In genomic region chr15:78434896-78435520, GRCm38 (mm10) we compare ENCODE assay signal across 9 mouse cellular contexts. TPM values are rescaled to one million over a fixed set of nuclear protein-coding genes. Genes with fewer than 3 reads are reported as not detected.
A peak's percentile ranks its signal among the peaks of the same experiment; 100 is the strongest.
DNase-seq lines count a peak whose midpoint lies in the region; TF ChIP-seq lines count a peak whose summit lies in the region.
"Had no signal": no experiment of that assay in that cellular context is flagged by ENCODE, and none has a peak within 500 bp of the region (broad histone marks: within the 10 kb centered on the region; RNA-seq: fewer than 3 reads in every experiment).

No protein-coding gene starts in this region.

- no peak overlapping the region for H3K4me3 ChIP-seq in left cerebral cortex, adult 2 months
- H3K4me3 ChIP-seq: stomach, embryonic 15.5 days had no signal

- H3K27ac ChIP-seq in left cerebral cortex, adult 2 months: peak overlapping the region; percentile 84
- H3K27ac ChIP-seq: stomach, embryonic 15.5 days had no signal

- intact Hi-C loops in left cerebral cortex, adult 2 months (cut with DNase I): loop anchor here (2.0 to 10.0 kb wide), 3 partner anchors 66 to 280 kb away; partner anchors contain the start of gene Elfn2
- intact Hi-C loops in left cerebral cortex, postnatal 14 days (cut with DNase I): no loop called here

- peak; percentile 70 for TF ChIP-seq CTCF in left cerebral cortex, adult 2 months (IDR thresholded peaks at IDR 0.05)

- DNase-seq in cerebellum, adult 11-12 months: peak; percentile 53
- DNase-seq in cerebellum, adult 11 months: no peak
- DNase-seq in left cerebral cortex, adult 2 months (ENCODE audit: extremely low spot score in 1 of 2, low spot score in 2 of 2): peak; percentile 59 to 62
- no peak for DNase-seq in left cerebral cortex, adult 11 months (ENCODE audit: low spot score)
- peak; percentile 55 for DNase-seq in cerebellum, adult 9-11 months
- peak; percentile 70 to 83 for DNase-seq in left cerebral cortex, postnatal 14 days (ENCODE audit: low spot score in 2 of 2)
- peak; percentile 32 for DNase-seq in telencephalon, adult 2 months (ENCODE audit: low read depth, low spot score)
- DNase-seq in urinary bladder, postnatal 4 days (ENCODE audit: low spot score in 2 of 2): no peak

RNA-seq across cellular contexts. Expression of gene Kctd17, which starts 6.6 kb away (rescaled TPM):
- total RNA-seq in left cerebral cortex, adult 2 months (2021): 100 to 1,000 TPM; 334 to 335 TPM
- 100 to 1,000 TPM; 288 to 291 TPM for total RNA-seq in left cerebral cortex, postnatal 14 days (2021)

RNA-seq across cellular contexts. Expression of gene Mpst, which starts 28.8 kb away (rescaled TPM):
- 10 to 100 TPM; 31.7 to 31.8 TPM for total RNA-seq in left cerebral cortex, adult 2 months (2021)
- total RNA-seq in left cerebral cortex, postnatal 14 days (2021): 10 to 100 TPM; 39.0 to 47.2 TPM

RNA-seq across cellular contexts. Expression of gene Tst, which starts 29.3 kb away (rescaled TPM):
- total RNA-seq in left cerebral cortex, adult 2 months (2021): 10 to 100 TPM; 29.0 to 30.1 TPM
- 10 to 100 TPM; 30.8 to 39.2 TPM for total RNA-seq in left cerebral cortex, postnatal 14 days (2021)

RNA-seq across cellular contexts. Expression of gene Tmprss6, which starts 33.4 kb away (rescaled TPM):
- total RNA-seq in left cerebral cortex, adult 2 months (2021): under 1 TPM in 1 of 2 experiments, not detected in 1; 0.87 TPM
- not detected for total RNA-seq in left cerebral cortex, postnatal 14 days (2021)

RNA-seq across cellular contexts. Expression of gene Tex33, which starts 39.3 kb away (rescaled TPM):
- total RNA-seq in left cerebral cortex, adult 2 months (2021): not detected
- not detected for total RNA-seq in left cerebral cortex, postnatal 14 days (2021)

Comparison
In these comparisons a context has a peak if more than half of its experiments do, and no peak if none do; other contexts are left out.
1. DNase-seq: peak in cerebellum, adult 11-12 months (single experiment), left cerebral cortex, adult 2 months (2 of 2), cerebellum, adult 9-11 months (single experiment), left cerebral cortex, postnatal 14 days (2 of 2) and telencephalon, adult 2 months (single experiment); none in cerebellum, adult 11 months (single experiment), left cerebral cortex, adult 11 months (single experiment) and urinary bladder, postnatal 4 days (0 of 2).